Mouse (Mus musculus): ENCODE measurements around the gene Rnf212b. TPM values are rescaled to one million over a fixed set of nuclear protein-coding genes. Genes with fewer than 3 reads are reported as not detected.
A peak's percentile ranks its signal among the peaks of the same experiment; 100 is the strongest.

The Rnf212b gene
- total RNA-seq, 2 experiments from 2014 or later, result not detected

DNA sequence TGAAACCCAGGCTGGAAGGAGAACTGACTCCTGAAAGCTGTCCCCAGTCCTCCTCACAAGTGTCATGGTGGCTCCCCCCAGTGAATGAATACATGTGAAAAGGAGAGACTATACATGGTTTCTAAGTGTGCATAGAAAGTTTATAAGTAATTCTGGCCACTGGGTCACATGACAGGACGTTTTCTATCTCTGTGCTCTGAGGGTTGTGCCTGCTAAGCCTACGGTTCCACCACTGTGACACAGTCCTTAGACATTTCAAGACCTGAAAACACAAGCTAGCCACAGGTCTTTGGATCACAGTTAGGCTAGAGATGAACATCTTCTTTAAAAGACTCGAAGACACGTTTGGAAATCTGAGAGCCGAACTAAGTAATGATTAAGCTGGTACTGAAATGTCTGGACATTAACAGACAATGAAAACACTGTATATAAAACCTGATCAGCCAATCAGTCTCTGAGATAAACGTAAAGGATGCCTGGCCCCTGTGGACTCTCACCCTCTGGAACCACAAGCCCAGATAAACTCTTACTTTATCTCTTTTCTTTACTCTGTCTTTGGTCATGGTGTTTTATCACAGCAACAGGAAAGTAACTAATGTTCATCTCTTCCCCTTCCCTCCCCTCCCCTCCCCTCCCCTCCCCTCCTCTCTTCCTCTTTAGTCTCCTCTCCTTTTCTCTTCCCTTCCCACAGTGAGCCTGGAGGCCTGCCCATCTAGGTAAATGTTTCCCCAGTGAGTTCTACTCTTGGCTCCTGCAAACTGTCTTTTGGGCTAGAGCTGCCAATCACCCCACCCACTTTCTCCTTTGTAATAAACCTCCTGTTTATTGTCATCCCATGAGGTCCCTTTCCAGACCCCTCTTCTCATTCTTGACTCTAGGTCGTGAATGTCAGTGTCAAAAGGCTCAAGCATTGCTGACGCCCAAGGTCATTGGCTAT lies 19.8 kb upstream of the Rnf212b start:
- intact Hi-C loops (cut with DNase I), result no loop called here
- no peak for DNase-seq

DNA sequence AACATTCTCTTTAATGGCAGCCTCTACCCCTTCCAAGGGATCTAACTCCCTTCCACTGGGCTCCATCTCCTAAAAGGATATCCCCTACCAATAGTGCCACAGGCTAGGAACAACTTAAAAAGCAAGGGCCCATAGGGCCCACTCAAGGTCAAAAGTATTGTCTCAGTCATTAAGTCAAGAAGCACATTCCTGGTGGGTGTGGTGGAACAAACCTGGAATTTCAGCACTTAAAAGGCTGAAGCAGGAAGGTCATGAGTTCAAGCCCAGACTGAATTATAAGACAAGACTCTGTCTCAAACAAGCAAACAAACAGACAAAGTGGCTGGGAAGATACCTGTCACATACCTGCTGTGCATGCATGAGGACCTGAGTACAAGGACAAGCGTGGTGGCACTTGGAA lies 18.0 kb upstream of the Rnf212b start:
- intact Hi-C loops (cut with DNase I), result no loop called here
- DNase-seq, result no peak

DNA sequence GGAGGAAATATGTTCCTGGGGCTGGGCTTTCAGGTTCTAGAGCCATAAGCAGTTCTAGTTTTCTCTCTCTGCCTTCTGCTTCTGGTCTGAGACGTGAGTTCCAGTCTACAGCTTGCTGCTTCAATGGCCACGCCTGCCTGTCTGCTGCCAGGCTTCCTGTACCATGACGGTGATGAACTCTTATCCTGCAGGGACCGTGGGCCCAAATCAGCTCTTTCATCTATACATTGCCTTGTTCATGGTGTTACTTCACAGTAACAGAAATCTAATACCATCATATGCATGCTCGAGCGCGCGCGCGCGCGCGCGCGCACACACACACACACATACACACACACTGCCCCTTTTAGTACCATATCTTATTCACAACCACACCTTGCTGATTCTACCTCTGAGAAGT lies 17.2 kb upstream of the Rnf212b start:
- no peak for DNase-seq
- intact Hi-C loops (cut with DNase I), result no loop called here

DNA sequence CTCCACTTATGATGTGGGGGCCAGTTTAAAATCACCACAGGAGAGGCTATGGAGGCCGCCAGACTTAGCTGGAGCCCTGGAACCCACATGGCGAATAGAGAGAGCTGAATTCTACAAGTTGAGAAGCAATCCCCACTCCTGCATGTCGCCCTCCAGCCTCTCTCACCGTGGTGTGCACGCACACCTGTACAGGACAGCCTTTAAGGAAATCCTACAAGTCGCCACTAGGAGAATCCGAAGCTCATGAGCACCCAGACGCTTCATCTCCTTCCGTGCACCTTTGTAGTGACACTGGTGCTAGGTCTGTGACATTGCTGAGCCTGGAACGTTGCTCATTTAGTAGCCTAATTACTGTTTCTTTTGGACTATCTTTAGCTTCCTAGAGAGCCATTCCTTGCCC lies 14.3 kb upstream of the Rnf212b start:
- intact Hi-C loops (cut with DNase I), result no loop called here
- no peak for DNase-seq

DNA sequence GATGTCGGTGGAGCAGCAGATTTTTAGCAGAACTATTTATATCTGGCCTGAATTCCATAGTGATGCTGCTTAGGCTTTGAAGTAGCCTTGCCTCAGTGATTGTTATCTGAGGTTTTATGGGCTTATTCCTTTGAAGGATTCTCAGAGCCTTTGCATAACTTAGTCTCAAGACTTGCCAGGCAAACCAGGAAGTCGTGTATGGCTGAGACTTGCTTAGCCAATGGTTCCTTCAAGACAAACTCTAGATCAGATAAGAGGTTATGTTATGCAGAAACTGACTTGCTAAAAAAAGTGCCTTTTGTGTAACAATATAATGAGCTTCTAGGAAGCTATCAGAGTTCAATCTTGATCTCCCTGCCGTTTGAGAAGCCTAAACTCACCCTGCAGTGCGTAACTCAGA lies 11.5 kb upstream of the Rnf212b start:
- DNase-seq, result no peak
- intact Hi-C loops (cut with DNase I), result no loop called here

DNA sequence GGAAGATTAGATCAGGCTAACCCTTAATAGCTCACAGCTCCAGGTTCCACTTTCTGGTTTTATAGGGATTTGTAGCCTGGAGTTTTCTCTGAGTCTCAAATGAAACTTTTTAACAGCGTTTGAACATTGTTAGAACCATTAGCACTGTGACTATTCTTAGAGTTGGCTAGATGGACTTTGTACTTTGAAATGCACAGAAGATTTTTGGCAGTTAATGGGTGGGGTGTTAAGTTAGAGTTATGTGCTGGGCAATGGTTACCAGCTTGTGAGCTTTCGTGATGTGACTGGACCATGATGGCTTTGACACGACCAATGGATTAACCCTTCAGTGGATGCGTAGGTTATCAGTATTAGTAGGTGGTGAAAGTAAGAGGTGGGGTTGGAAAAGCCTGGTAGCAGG lies 7.8 kb upstream of the Rnf212b start:
- DNase-seq, result no peak
- intact Hi-C loops (cut with DNase I), result no loop called here

DNA sequence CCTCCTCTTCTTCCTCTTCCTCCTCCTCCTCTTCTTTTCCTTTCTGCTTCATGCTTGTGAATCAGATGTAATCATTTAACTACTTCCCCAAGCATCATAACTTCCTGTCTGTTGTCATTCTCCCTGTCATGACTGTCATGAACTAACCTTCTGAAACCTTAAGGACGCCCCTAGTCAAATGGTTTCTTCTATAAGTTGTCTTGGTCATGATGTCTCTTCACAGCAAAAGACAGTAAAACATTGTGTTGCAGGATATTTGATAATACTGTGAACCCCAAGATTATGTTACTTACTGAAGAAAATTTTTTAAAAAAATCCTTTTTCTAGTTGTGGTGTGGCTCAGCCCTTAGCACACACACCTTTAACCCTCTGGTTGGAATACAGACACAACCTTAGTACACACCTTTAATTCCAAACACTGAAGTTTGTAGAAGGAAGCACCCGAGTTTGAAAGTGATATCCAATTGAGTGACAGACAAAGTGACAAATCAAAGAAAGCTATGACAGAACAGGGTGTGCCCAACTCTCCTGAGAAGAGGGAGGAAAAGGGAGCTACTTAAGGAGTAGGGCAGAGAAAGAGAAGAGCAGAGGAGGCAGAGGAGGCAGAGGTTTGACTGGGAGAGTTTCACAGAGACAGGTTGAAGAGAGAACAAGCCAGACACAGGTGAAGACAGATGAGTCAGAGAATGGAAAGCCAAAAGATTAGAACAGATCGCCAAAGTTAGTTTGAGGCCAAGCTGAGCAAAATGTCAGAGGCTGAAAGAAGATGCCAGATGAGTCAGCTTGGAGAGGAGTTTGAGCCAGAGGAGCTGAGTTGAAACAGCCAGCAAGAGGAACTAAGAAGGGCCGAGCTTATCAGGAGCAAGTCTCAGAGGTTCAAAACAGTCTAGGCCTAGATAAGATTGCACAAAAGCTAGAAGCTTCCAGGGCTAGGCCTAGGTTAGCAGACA lies 4.9 kb upstream of the Rnf212b start:
- peak; percentile 45 to 48 for DNase-seq
- intact Hi-C loops (cut with DNase I), result no loop called here

DNA sequence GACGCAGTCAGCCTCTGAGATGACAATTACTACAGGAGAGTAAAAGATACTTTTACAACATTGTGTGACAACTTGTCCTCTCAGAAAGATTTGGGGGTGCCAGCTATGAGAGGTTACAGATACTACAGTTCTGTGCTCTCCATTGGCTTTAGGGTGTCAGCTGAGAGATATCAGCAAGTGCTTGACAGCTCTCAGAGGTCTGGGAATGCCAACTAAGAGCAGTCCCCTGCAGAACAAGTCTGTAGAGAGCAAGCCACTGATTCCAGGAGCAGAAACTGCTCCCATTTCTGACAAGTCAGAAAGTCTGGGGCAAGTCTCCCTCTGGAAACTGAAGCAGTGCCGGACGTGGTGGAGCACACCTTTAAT lies 4.3 kb upstream of the Rnf212b start:
- DNase-seq, result peak; percentile 14 to 24
- intact Hi-C loops (cut with DNase I), result no loop called here

DNA sequence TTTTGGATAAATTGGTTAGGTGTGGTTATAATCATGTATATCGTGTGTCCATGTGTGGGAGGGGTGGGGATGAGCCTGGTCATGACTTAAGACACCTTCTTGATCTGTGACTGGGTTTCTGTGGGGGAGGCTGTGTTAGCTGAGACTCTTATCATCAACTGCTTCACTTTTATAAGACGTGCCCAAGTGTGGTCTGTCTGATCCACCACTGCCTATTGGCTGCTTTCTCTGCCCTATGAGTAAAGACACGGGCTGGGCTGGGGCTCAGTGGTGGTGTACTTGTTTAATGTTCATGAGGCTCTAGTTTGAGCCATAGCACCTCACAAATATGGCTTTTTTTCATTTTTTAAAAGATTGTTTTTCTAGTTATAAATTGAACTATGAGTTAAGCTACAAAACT lies 1.8 kb downstream of the Rnf212b start:
- intact Hi-C loops (cut with DNase I), result no loop called here
- DNase-seq, result no peak

DNA sequence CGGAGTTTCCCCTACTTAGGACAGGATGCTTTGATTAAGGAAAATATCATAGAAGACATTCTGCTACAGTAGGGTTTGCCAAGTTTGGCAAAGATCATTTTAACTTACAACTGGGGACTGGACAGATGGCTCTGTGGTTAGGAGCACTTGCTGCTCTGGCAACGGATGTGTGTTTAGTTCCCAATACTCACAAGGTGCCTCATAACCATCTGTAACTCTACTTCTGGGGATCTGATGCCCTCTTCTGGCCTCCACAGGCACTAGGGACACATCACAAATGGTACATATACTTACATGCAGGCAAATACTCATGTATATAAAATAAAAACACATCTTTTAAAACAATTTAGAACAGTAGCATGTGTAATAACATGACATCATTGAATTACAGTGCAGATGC lies 3.9 kb downstream of the Rnf212b start:
- peak; percentile 27 to 48 for DNase-seq
- intact Hi-C loops (cut with DNase I), result loop anchor here (2.0 kb wide), 1 partner anchor 103 kb away; no protein-coding TSS in a partner anchor

DNA sequence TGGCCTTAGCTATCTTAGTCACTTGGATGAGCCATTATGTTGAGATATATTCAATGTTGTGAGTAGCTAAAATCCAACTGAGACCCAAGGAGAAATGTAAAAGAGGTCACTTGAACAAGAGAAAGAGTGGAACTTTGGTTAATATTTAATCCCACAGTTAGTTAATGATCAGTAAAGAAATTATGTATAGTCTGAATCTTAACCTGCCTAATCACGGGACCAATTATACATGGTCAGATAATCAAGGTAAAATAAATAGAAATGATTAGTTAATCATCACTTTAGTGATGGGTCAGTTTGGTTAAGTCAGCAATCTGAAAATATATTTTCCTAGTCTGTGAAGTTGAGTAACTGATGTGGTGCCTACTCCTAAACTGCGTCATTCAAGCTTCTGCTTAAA lies 8.4 kb downstream of the Rnf212b start:
- intact Hi-C loops (cut with DNase I), result no loop called here
- DNase-seq, result no peak

DNA sequence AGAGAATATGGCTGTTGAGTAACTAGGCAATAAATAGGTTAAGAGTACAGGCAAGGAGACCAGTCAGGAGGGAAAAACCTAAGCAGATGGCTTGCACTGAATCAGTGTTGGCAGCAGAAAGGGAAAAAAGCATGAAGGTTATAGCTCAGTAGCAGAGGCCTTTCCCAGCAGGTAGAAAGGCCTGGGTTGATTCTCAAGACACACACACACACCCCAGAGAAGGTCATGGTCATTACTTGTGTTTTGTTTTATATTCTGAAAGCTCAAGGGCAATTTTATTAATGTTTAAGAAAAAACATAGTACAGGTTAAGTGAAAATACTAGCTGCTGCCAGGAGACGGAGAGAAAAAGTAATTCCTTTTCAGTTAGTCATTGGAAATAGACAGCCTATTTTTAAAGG lies 9.8 kb downstream of the Rnf212b start:
- intact Hi-C loops (cut with DNase I), result no loop called here
- no peak for DNase-seq

DNA sequence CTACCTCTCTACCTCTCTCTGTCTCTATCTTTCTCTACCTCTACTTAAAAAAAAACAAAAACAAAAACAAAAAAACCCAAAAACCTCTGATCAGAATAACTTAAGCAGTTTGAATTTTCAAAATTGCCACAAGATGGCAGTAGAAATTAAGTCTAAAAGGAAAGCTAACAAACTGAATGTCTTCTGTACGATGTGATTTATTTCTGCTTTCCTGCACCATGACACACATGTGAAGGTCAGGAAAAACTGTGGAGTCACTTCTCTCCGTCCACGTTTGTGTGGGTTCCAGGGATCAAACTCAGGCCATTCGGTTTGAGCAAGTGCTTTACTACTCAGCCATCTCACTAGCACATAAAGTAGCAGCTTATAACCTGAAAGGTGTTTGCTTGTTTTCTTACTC lies 29.5 kb downstream of the Rnf212b start:
- intact Hi-C loops (cut with DNase I), result loop anchor here (2.0 to 5.0 kb wide), 3 partner anchors 17 to 259 kb away; partner anchors contain the start of gene Ngdn
- DNase-seq, result peak; percentile 5 to 22

DNA sequence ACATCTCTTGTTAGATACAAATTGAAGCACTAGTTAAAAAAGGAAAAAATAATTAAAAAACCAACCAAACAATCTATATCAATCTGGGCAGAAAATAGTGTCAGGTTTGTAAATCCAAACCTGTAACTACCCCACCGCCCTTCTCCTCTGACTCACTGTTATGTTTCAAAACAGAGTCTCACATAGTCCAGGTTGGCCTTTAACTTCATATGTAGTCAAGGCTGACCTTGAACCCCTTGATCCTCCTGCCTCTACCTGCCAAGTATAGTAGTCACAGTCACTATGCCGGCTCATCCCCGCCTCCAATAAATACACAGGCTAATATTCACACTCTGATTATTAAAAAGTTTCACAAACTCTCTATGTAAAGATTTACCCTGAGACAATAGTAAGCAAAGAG lies 41.8 kb downstream of the Rnf212b start:
- intact Hi-C loops (cut with DNase I), result no loop called here
- no peak for DNase-seq

DNA sequence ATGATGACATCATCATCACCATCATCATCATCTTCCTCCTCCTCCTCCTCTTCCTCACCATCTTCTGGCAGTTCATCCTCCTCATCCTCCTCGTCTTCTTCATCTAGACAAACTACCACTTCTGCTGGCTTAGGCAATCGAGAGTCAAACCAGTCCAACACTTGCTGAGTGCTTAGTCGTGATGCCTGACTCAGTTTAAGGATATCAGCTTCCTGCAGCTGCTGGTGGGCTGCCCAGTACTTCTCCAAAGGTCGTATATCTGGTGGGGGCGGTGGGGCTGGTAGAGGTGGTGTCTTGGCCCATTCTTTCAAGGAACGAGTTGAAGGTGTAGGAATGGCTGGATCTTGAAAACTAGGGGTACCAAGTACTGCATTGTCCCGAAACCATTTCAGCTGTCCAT lies 42.8 kb downstream of the Rnf212b start:
- DNase-seq, result no peak
- intact Hi-C loops (cut with DNase I), result no loop called here

DNA sequence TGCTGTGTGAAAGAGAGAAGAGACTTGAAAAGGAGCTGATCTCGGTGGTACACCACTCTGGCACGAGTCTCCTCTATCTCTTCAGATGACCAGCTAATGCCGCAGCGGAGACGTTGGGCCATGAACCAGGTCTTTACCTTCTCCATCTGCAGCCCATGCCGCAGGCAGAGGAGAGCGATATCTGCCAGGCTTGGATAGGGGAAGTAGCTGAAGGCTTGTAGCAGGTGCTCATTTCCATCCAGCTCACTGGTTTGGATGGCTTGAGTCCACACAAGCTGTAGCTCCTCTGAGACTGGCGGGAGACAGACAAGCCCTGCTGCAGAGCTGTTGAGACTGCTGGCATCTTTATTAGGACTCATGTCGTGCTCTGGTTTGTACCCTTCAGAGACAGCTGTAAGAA lies 44.0 kb downstream of the Rnf212b start:
- intact Hi-C loops (cut with DNase I), result no loop called here

DNA sequence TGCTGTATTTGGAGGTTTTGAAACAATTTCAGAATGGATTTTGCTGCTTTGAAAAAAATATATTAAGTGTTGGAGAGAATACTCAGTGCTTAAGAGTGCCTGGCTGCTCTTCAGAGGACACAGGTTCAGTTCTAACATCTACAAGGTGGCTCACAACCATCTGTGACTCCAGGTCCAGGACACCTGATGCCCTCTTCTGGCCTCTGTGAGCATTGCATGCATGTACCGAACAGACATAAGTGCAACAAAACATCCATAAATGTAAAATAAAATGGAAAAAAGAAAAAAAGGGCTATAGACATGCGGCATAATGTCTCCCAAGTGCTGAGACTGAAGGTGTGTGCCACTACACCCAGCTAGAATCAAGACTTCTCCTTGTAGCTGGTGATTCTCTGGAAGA lies 46.6 kb downstream of the Rnf212b start:
- intact Hi-C loops (cut with DNase I), result loop anchor here (1.0 to 2.0 kb wide), 2 partner anchors 18 to 146 kb away; no protein-coding TSS in a partner anchor

More for the DNA sequence above, 44.0 kb downstream of the Rnf212b start:
- DNase-seq, result no peak

DNA sequence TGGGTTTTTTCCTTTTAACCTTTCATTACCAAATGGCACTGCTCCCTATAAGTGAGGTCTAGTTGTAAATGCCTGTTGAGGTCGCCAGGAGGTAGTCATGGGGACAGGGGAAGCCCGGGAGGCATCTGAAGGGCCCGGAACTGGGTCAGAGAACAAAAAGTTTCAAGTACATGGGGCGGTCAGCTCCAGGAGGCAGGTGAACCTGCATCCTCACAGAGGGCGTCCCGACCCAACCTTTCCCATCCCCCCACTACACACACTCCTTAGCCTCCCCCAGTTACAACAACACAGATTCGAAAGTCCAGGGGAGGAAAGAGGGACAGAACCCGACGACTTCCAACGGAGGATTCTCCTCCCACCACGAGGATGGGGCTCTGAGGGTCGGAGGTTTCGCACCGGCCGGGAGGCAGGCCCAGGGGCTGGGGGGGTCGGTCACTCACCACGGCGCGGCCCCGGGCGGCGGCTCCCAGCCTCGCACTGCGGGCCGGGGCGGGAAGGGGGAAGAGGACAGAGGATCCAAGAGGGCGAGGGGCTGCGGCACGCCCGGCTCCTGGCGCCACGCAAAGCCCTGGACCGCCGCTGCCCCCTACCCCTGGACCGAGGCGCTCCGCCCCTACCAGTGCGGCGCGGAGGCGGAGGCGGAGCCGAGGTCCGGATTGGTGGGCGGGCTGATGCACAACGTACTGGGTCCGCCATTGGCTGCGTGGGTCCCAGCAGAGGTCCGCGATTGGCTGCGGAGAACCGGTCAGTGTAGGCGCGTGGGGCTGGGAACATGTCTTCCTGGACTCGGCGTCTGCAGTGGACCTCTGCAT lies 49.8 kb downstream of the Rnf212b start:
- intact Hi-C loops (cut with DNase I), result loop anchor here (1.0 kb wide), 1 partner anchor 12 kb away; no protein-coding TSS in a partner anchor
- peak; percentile 95 for DNase-seq

More for the DNA sequence above, 46.6 kb downstream of the Rnf212b start:
- DNase-seq, result peak; percentile 44 to 71

DNA sequence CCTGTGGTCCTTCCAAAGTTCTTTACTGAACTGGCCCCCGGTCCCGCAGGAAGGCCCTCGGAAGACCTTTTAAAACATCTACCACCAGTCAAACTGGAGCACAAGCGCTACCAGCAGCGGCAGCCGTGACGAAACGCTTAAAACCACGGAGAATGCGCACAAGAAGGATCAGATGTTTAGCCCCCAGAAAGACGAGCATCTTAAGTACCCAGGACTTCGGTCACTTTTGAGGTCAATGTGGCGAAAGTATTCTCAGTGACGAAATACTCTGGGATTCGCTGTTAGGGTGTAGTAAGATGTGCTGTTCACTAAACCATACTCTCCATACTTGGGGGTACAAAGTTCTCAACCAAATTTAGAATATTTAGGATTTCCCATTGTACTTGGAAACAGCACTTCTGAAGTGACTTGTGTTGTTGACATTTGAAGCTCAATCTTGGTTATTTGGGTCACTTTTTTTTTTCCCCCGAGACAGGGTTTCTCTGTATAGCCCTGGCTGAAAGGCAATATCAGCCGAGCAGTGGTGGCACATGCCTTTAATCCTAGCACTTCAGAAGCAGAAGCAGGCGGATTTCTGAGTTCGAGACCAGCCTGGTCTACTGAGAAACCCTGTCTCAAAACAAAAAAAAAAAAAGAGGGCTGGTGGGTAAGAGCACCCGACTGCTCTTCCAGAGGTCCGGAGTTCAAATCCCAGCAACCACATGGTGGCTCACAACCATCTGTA lies 50.5 kb downstream of the Rnf212b start:
- DNase-seq, result no peak
- intact Hi-C loops (cut with DNase I), result no loop called here

DNA sequence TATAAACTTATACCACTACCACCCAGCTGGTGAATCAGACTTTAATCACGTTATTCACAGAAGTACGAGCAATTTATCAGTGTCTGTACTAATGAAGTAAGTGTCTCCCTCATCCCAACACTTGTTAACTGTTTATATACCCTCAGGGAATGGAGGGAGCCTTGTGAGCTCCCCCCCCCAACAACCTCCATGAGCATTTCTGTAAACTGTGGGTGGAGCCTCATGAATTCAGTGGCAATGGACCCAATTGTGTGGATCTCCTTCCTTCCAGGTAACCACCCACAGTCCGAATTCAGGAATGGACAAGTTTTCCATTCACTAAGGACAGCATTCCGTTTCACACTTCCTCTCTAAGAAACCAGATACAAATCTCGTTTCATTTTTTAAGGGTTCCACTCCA lies 51.7 kb downstream of the Rnf212b start:
- intact Hi-C loops (cut with DNase I), result no loop called here
- DNase-seq, result no peak
